Mouse (Mus musculus) kidney, adult 11 months (tissue): Measurements from ENCODE around the gene Tec.

Experiments used
- DNase-seq: peaks from one replicate; pipeline ENCODE4 v3.0.0; 2022

Tec gene

DNA sequence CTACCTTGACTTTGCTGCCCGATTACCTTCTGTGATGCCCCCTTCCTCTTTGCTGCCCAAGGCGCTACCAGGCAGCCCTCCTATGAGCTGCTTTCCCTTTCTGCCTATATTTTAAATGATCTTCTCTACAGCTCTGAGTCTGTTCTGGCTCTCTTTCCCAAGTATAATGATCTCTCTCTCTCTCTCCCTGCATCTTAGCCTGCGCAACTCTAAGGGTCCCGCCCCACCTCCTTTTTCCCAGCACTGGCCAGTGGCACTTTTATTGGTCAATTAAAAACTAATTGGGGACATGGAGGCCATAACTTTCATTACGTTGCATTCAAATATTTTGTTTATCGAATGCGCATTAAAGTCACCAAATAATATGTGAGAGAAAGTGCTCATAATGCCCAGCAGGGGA, 20.0 kb upstream of the Tec start:
- DNase-seq = no peak

DNA sequence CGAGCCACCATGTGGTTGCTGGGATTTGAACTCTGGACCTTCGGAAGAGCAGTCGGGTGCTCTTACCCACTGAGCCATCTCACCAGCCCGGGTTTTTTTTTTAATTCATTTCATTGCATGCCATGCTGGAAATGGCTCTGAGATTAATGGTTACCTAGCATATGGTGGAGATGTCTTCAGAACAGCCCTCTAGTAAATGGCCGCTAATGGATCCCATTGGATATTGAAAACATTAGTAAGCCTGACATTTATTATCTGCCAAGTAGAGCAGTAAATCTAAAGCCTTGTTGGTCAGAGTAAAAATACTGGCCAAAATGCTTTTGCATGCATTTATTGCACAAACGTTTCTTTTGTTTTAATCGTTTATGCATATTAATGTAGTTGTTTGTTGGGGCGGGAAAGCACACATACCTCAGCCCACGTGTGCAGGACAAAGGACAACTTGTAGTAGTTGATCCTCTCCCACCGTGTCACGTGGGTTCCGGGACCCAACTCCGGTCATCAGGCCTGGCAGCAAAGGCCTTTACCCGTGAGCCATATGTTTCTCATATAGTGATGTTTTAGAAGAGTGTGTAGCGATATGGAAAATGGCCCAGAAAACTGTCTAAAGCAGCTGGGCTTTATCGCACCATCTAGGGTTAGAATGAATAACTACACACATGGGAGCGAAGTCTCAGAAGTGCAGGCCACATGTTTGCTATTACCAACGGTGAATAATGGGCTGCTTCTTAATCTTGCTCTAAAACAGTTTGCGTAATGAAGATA, 18.4 kb upstream of the Tec start:
- no peak for DNase-seq

DNA sequence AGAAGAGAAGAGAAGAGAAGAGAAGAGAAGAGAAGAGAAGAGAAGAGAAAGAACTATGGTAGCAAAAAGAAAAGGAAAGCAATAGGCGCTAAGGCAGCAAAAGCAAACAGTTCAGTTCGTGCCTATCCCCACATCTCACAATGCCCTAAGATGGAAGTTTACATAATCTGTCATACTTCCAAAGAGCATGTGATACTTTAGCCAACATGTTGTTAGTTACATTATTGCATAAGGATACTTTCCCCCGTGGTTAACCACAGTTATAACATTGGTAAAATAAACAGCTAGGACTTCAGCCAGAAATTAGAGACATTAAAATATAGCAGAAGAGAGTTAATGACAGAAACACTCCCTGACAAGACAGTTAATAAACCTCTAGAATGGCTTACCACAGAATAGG, 15.4 kb upstream of the Tec start:
- DNase-seq = no peak

DNA sequence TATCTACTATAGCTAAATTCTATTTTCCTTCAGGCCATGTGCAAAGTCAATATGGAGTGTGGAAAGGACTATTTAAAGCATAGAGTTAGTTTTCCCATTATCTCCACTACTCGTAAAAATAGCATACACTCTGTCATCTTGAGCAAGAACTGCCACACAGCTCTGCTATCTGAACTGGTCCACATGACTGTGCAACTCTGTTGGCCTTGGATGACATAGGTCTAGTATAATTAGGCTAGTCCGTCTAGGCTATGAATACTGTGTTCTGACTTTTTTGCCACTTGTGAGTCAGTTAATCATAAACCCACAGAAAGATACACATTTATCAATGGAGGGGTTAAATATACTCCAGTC, 14.1 kb upstream of the Tec start:
- no peak for DNase-seq

DNA sequence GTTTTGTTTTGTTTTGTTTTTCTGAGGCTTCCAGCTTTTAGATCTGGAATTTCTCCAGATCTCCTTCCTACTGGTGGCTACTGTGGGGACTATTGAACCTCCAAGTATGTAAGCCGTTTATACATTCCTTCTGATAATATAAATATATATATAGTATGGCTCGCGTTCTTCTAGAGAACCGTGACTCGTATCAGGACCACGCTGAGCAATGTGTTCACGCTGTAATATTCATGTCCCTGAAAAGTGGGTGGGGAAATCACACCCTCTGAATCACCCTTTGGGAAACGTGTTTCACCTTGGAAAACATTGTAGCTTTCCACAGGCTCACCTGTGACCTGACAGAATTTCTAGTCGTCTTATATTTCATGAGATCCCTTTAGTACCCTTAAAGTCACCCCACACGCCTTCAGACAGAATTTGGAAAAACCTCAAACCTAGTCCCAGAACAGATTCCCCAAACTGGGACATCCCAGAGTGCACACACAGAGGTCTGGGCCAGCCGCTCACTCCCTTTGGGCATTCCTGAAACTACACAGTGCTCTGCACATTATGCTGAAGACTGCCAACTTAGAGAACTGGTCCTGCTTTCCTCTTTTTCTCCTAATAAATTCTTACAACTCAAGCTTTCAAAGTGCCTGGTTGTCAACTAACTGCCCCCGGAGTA, 13.6 kb upstream of the Tec start:
- no peak for DNase-seq

DNA sequence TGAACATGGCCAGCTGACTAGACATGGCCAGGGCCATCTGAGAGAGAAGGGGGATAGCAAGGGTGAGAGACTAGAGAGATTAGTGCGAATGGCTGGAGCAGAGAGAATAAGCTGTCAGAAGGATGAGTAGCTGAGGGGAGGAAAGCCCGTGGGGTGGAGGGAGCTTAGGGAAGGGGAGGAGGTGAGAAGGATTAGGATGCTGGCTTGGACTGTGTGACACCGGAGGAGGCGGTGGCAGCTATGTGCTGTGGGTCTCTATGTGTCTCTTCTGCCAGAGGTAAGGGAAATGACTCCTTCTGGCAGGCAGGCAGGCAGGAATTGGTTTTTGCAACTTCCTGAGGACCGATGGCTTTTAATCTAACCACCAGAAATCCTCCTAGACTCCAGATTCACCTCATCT, 11.5 kb upstream of the Tec start:
- no peak for DNase-seq

DNA sequence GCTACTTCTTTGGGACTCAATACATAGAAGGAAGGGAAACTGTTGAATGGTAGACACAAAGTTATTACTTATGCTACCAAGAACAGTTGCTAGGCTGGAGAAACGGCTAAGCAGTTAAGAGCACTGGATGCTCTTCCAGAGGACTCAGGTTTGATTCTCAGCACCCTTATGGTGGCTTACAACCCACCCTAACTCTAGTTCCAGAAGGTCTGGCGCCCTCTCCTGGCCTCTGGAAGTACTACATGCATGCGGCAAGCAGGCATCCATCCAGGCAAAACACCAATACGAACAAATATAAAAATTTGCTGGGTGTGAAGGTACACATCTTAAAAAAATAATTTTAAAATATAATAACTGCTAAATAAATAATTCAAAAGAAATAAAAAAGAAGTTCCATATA, 2.8 kb upstream of the Tec start:
- DNase-seq = no peak

DNA sequence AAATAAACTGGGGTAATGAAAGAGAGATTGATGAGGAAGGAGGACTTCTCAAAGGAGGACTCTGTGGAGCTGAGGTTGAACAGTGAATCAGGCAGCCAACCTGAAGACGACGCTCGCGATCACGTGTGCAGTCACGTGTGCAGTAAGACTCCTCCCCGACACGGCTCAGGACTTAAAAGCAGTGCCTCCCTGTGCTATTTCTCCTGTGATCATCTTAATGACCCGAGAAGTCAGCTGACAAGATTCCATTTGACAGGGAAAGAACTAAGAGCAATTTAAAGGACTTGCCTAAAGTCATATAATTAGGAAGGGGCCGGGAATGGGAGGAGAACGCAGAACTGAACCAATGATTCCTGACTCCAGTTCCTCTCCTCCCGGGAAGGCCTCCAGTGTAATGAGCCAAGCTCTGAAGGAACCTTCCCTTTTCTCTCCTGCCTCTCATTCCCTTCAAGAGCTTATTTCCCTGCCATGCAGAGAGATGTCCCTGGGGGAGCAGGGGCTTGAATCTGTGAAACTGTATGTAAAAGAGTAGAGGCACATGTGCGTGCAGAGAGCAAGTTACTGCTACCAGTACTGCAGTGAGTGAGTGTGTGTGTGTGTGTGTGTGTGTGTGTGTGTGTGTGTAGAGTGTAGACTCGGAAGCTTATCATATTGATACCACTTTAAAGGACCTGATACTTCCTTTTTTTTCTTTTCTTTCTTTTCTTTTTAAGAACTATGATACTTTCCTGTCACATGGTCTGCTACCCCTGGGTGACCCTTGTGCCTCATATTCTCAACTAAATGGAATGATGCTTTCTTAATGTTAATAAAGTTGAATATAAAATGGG, 1.7 kb upstream of the Tec start:
- peak; percentile 72 for DNase-seq

DNA sequence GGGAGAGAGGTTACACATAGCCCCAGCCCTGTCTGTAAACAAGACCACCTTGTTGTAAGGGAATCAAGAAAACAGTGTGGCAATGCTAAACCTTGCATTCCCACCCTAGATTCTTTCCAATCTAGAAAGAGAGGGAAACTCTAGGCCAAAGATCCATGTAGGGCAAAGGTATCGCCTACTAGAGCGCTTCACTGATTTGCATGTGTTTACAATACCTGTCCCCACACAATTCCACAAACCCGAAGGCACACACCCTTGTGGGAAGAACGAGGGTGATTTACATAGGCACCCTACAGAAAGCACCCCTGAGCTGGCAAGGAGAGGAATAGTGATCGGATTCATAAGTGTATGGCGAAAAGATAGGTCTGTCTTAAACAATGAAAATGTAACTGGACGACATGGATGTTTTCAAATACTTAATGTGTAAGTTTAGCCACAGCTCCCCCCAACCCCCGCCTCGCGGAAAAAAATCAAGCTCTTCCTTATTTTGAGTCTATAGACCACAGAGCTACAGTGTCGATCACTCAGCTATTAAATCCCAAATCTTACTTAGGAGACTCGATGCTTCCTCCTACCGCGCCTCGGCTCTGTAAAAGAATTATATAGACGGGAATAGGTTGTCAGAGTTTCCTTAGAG, 1.1 kb downstream of the Tec start:
- no peak for DNase-seq

DNA sequence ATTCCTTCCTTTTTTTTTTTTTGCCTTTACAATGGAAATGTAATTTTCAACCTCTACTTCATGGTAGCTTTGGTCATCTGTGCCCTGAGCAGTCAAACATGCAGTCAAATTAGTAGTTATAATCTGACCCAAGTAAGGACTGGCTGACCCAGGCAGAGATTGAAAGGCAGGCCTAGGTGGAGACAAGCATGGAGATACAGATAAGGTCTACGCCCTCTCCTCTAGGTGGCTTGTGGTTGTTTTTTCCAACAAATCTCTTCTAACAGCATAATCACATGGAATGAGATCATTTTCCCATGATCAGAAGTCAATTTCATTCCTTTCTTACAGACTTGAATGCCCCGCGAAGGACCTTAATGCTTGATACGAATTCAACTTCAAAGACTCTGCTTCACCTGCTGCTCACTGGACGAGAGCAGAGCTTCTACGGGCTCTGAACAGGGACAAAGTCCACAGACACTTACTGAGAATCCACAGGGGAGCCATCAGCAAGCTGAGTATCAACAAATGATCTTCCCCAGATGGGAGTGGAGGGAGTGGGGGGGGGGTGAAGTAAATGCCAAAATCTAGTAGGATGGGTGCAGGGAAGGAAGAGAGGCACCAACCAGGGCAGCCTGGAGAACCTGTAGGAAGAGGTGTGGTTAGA, 1.9 kb downstream of the Tec start:
- DNase-seq = no peak

DNA sequence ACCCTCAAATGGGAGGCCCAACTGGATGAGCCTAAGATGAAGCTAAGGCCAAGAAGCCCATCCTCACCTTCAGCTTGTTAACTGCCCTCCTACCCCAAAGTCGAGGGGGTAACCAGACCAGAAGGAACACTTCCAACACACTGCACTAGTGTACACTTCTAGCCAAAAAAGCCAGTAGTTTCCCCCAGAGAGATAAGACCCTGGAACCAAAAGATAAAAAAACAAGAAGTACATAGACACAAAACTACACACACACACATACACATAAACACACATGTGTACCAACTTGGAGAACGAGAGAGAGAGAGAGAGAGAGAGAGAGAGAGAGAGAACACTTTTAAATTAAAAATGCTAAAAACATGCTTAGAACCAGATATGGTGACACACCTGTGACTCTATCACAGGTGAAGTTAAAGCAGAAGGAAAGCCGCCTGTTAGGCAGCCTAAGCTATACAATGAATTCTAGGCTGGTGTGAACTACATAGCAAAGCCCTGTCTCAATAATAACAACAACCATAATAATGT, 3.6 kb downstream of the Tec start:
- DNase-seq = no peak

DNA sequence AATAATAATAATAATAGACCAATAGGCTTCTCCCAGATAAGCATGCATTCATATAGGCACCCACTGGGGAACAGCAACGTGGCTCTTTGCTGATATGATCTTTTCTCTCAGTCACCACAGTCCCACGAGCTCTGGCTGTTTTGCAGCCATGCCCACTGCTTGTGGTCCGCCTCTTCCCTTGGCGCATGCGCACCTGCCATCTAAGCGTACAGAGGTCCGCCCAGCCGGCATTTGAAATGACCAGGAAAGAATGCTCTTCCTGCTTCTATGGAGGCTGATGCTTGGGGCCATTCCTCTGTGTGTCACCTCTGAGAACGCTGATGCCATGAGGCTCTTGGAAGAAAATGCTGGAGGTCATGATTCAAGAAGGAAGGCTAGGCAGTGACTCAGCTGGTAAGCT, 5.1 kb downstream of the Tec start:
- no peak for DNase-seq

DNA sequence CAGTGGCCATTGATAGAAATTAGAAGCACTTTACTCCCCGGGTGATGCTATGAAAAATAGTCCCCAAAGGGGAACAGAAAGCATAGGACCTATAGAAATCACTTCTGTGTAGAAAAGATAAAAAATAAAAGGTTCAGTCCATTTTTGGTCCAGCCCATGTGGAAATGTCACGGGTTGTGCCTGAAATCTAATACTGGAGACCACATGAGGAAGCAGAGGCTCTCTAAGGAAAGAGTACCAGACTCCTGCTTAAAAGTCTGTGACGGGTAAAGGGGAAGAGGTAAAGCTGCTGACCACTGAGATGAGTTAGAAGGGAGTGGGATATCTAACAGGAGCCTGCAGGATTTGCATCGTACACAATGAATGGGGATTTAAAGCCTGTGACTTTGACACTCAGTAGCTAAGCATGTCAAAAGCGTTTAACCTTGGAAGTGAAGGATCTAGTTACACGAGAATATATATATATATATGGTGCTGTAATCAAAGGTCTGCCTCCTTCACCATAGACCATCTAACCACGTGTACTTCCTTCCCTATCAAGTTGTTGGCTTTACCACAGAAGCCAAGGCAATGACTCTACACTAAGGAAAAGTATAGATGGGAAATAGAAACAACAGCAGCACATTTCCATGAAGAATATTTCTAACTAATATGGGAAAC, 6.4 kb downstream of the Tec start:
- DNase-seq = no peak

DNA sequence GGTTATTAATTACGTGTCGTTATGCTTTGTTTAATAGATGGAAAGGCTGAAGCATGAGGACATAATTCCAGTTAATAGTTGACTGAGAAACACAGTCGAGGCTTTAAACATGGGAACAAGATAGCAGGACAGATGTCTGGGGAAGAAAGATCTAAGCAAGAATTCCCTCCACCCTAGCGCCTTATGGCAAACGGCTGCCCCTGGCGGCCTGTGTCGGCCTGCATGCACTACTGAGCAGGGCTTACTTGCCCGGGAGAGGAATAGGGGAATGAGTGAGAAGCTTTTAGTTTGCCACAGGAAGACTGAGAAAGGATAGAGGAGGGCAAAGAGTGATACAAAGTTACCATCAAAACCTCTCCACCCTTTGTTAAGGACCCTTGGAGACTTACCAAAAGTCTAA, 7.4 kb downstream of the Tec start:
- DNase-seq = no peak

DNA sequence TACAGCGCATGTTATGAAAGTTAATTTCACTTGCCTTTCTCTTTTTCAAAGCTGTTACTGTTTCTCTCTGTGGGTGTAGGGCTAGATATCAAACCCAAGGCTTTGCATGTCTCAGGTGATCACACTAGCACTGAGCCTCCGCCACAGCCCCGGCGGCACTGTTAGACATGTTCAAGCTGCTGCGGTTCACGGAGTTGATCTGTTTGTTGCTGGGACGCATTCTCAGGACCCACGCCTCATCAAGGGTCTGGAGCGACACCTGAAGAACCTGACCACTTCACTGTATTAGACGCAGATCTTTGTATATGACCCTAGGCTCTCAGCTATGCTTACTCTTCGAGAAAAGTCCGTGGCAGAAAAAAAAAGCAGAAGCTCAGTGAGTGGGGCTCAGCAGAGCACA, 10.0 kb downstream of the Tec start:
- no peak for DNase-seq

DNA sequence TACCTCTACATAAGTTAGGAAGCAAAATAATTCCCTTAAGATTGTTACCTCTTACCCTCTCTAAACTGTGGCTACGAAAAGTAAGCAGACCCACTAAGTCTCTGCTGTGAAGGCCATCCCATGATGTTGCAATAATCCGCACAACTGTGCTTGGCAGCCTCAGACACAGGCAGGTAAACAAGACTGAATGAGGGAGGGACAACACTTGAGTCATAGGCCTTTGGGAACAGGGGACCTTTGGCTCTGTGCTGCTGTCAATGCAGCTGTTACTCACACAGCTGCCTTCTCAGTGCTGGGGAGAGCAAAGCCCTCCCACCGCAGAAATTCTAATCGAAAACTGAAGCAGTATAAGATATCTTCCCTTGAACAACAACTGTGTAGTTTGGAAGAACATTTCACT, 10.5 kb downstream of the Tec start:
- no peak for DNase-seq

DNA sequence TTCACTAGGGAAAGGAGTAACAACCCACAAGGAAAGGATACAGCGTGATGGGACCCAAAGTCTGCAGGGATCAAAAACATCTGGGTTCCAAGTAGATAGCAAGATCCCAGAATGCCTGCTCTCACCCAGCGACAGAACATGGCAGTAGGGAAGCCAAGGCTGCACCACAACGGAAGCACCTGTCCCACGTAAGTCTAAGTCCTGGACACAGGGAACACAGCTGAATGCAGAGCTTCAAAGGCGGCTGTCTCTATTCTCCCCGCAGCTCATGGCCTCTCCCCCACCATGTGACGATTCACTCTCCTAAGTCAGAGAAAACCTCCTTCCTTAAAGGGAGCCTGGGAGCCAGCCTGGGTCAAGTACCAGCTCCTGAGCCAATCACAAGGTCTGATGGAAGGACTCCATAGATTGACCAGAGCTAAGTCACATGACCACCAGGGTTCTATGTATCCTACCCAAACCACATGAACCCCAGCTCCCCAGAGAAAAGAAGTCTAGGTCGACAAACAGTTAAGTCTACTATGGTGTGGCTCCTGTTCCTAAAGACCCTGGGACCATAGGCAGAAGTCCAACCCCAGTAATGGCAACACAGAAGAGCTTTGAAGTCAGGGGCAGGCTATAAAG, 11.9 kb downstream of the Tec start:
- DNase-seq = no peak

DNA sequence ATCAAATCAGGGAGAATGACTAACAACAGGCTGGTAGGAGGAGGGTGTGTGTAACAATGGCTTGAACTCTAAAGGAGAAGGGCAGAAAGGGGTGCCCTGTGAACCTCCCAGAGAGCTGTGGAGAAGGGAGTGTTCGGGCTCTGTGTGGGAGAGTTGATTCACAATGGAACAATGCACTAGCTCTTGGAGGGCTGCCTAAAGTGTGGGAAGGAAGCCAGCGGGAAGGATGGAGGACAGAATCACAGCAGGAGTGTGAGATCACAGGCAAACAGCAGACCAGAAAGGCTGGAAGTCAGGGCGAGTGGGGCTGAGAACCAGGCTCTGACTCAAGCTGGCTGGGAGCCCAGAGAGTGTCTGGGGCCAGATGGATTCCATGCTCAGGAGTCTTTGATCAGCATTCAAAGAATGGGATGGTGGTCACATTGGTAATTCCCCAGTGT, 12.6 kb downstream of the Tec start:
- DNase-seq = peak; percentile 42

DNA sequence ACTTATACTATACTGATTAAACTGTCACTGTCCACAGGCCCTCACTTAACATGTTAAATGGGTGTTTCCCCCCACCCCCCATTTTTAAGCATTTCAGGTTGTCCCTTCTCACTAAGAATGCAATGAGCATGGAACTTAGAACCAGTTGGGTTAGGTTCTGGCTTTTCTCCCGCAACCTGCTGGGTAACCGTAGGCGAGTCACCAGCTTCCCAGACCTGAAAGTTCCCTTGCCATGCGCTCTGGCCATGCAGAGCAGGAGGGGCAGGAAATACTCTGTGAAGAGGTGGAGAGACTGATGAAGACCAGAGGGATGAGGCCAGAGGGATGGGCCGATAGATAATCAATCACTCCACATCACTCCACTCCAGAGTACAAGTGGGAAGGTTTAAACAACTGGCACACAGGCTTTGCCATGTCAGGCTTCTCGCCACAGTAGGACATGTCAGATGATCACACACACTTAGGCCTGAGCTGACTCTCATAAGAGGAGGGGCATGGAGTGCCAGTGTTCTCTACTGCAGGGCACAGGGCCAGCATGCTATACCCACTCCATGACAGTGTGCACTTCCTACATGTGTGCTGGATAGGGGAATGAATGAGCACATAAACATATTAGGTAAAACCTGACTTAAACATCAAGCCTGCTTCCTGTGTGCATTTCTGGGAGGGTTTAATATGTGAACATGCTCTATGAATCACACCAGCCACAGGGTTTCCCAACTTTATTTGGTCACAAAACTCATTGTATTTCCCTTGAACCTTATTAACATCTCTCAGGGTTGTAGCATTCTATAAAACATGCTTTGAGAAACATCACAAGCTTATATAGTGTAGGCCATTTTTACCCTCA, 13.9 kb downstream of the Tec start:
- DNase-seq = no peak

DNA sequence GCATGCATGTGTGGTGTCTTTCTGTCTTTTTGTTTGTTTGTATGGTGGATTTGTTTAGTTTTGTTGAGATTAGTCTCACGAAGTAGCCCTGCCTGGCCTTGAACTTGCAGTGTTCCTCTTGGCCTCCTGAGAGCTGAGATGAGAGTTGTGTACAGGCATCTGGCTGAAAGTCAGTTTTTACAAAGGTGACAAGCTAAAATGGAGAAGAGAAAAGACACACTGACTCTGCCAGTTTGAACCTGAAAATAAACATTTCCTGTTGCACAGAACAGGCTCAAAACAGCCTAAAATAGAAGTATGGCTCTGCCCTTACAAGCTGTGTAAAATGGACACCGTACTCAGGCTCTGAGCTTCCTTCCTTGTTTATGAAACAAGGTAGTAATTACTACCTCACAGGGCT, 14.9 kb downstream of the Tec start:
- DNase-seq = no peak
